Mouse (Mus musculus) cerebellum, adult 2 months (tissue): Measurements from ENCODE around the gene Thsd4. TPM values are rescaled to one million over a fixed set of nuclear protein-coding genes. Genes with fewer than 3 reads are reported as not detected.

Experiments used
- DNase-seq, 2 experiments: peaks; one replicate each; pipeline ENCODE4 v3.0.0; 2021
- H3K27ac ChIP-seq: fragments of 200-500 bp; 2 replicates; pipeline ENCODE4 v1.5.1; 2012; ENCODE audit warnings: low read length, control low read depth, inconsistent platforms; ENCODE audit not compliant: insufficient read depth
- H3K27me3 ChIP-seq: fragments of 200-500 bp; 2 replicates; pipeline ENCODE4 v1.6.1; 2012; ENCODE audit warnings: inconsistent platforms, mild to moderate bottlenecking, low read length, moderate library complexity; ENCODE audit not compliant: control insufficient read depth, insufficient read depth
- H3K4me1 ChIP-seq: fragments of 200-500 bp; 2 replicates; pipeline ENCODE4 v1.6.1; 2011; ENCODE audit warnings: low read length; ENCODE audit not compliant: control insufficient read depth, insufficient read depth
- H3K4me3 ChIP-seq: fragments of 200-500 bp; replicated peaks from 2 replicates; pipeline ENCODE3; 2011; ENCODE audit warnings: mild to moderate bottlenecking, low read depth, low read length, control low read depth; ENCODE audit not compliant: insufficient read depth
- CTCF ChIP-seq: fragments of 200-500 bp; IDR thresholded peaks from 2 replicates; pipeline ENCODE4 v1.5.1; 2011; ENCODE audit warnings: low read depth, mild to moderate bottlenecking, control low read depth, low read length, moderate library complexity, borderline replicate concordance; ENCODE audit not compliant: insufficient read depth
- POLR2A ChIP-seq: fragments of 200-500 bp; IDR thresholded peaks from 2 replicates; pipeline ENCODE4 v1.6.1; 2011; ENCODE audit warnings: low read length, control low read depth, borderline replicate concordance; ENCODE audit not compliant: insufficient read depth
- WGBS: fragments of 180-500 bp; shearing (Covaris S2); methylation state at CpG from one replicate; pipeline ENCODE4 v1.1.7; 2018; 5-methylcytosine and 5-hydroxymethylcytosine counted together
- polyA plus RNA-seq: library from polyadenylated mRNA; depleted of rRNA; stranded (reverse); fragments of >200 nt; gene quantifications from 2 replicates; pipeline ENCODE4 v1.2.3, GENCODE M21; 2012

The Thsd4 gene
- polyA plus RNA-seq, 1 experiment, result 2.7 TPM

GRCm38 (mm10) chr9:60236155-60236554, 285.7 kb downstream of the Thsd4 start:
- WGBS, result 70% methylated on average over 9 of the region's 9 CpGs
- no peaks in the 10 kb centered on the region for H3K27me3 ChIP-seq
- H3K27ac ChIP-seq, result no peak overlapping the region
- DNase-seq, result no peak
- H3K4me1 ChIP-seq, result no peaks in the 10 kb centered on the region
- no peak overlapping the region for H3K4me3 ChIP-seq
- TF ChIP-seq CTCF (no peak), POLR2A (no peak)

GRCm38 (mm10) chr9:60234233-60235115, 287.4 kb downstream of the Thsd4 start:
- TF ChIP-seq CTCF, result no peak
- no peak for TF ChIP-seq POLR2A
- Histone ChIP-seq H3K27me3 (no peaks in the 10 kb centered on the region), H3K4me1 (no peaks in the 10 kb centered on the region), H3K4me3 (no peak overlapping the region), H3K27ac (no peak overlapping the region)
- 66% methylated on average over 8 of the region's 8 CpGs for WGBS
- DNase-seq, result no peak

GRCm38 (mm10) chr9:60231981-60232881, 289.6 kb downstream of the Thsd4 start:
- WGBS, result 84% methylated on average over 9 of the region's 9 CpGs
- Histone ChIP-seq H3K4me3 (no peak overlapping the region), H3K4me1 (no peaks in the 10 kb centered on the region), H3K27ac (no peak overlapping the region), H3K27me3 (no peaks in the 10 kb centered on the region)
- no peak for TF ChIP-seq POLR2A
- no peak for TF ChIP-seq CTCF
- DNase-seq, result no peak

GRCm38 (mm10) chr9:60229496-60229895, 292.4 kb downstream of the Thsd4 start:
- TF ChIP-seq CTCF, result no peak
- TF ChIP-seq POLR2A, result no peak
- 83% methylated on average over 4 of the region's 4 CpGs for WGBS
- Histone ChIP-seq H3K4me1 (no peaks in the 10 kb centered on the region), H3K27ac (no peak overlapping the region), H3K27me3 (no peaks in the 10 kb centered on the region), H3K4me3 (no peak overlapping the region)
- no peak for DNase-seq

GRCm38 (mm10) chr9:60227727-60228126, 294.1 kb downstream of the Thsd4 start:
- no peak overlapping the region for H3K4me3 ChIP-seq
- no peak for DNase-seq
- no peaks in the 10 kb centered on the region for H3K4me1 ChIP-seq
- 44% methylated on average over 7 of the region's 7 CpGs for WGBS
- H3K27me3 ChIP-seq, result no peaks in the 10 kb centered on the region
- TF ChIP-seq CTCF, result no peak
- TF ChIP-seq POLR2A, result no peak
- H3K27ac ChIP-seq, result no peak overlapping the region

- Histone ChIP-seq H3K27ac (no peak overlapping the region), H3K4me1 (no peaks in the 10 kb centered on the region), H3K4me3 (no peak overlapping the region), H3K27me3 (no peaks in the 10 kb centered on the region)
- DNase-seq, result no peak
- 62% methylated on average over 4 of the region's 4 CpGs for WGBS
- TF ChIP-seq CTCF (no peak), POLR2A (no peak)
Observed at GRCm38 (mm10) chr9:60226679-60227078, 295.2 kb downstream of the Thsd4 start.

- 40% methylated on average over 14 of the region's 14 CpGs for WGBS
- Histone ChIP-seq H3K4me1 (no peaks in the 10 kb centered on the region), H3K27me3 (no peaks in the 10 kb centered on the region), H3K4me3 (no peak overlapping the region), H3K27ac (no peak overlapping the region)
- DNase-seq, result no peak
- TF ChIP-seq POLR2A (no peak), CTCF (no peak)
Observed at GRCm38 (mm10) chr9:60226155-60226554, 295.7 kb downstream of the Thsd4 start.
